Mouse (Mus musculus): ENCODE measurements around the gene Fgd5. TPM values are rescaled to one million over a fixed set of nuclear protein-coding genes. Genes with fewer than 3 reads are reported as not detected.

Gene Fgd5
- total and polyA plus RNA-seq, 2 experiments from 2014 or later = 8.1 to 13.8 TPM

DNA sequence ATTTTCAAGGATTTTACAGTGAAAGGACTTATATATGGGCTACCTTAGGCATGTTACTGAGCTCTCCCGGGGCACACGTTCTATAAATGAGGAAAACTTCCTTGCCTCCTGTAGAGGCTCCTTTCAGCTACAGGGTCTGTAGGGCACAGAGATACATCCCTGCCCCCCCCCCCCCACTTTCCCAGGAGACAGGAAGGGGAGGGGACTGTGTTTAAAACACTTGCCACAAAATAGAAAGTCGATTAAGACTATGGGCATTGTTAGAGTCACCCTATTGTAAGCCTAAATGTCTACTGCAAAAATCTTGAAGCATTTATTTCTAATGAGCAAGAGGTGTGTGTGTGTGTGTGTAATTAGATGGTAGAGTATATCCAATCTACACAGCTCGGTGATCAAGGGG, 111.8 kb downstream of the Fgd5 start:
- 0% methylated on average over 4 of the region's 4 CpGs for WGBS
- ATAC-seq (ENCODE audit: low FRiP score) (no peak), DNase-seq (ENCODE audit: low spot score) (no peak)
- peak overlapping the region; percentile 69 for H3K4me2 ChIP-seq (ENCODE audit: low read depth, low read length, poor library complexity, severe bottlenecking)
- no peaks in the 10 kb centered on the region for H3K9me3 ChIP-seq (ENCODE audit: low read length)
- H3K27ac ChIP-seq (ENCODE audit: low read depth, low read length) = peak overlapping the region; percentile 100
- H3K27me3 ChIP-seq (ENCODE audit: insufficient read depth, low read length) = no peaks in the 10 kb centered on the region
- TF ChIP-seq CTCF (IDR thresholded peaks at IDR 0.05) = no peak
- H3K4me1 ChIP-seq (ENCODE audit: insufficient read depth, low read length) = peaks cover 9% of the 10 kb centered on the region; the same call in 1 of the 2 replicates
- no peaks in the 10 kb centered on the region for H3K36me3 ChIP-seq (ENCODE audit: insufficient read depth, low read length)
- H3K9ac ChIP-seq (replicated peaks; ENCODE audit: low read length, poor library complexity, severe bottlenecking) = peak overlapping the region; percentile 97
- peak overlapping the region; percentile 97 for H3K4me3 ChIP-seq (ENCODE audit: low read depth, low read length)

DNA sequence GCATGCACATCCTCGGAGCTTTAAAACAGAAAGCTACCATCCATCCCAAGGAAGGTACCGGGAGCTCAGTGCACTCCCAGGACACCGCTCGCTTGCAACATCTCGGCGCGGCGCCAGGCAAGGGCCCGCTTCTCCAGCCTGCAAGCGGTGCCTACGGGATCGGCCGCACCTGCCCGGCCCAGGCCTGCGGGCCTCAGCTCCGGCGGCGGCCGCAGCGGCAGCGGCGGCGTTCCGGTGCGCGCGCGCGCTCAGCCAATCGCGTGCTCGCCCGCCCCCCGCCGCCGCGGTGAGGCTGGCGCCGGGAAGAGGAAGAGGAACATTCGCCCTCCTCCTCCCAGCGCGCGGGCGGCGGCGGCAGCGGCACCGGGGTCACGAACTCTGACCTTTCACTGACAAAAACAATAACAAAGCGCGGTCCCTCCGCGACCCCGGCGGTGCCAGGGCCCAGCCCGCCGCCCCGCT, 112.5 kb downstream of the Fgd5 start, which contains the start of gene Nr2c2:
Nr2c2 (plus strand) TSS at position 261 of the 462 bp plus-strand sequence.
- H3K4me3 ChIP-seq (ENCODE audit: low read depth, low read length) = peak within 1 kb of the TSS; percentile 97
- peak within 1 kb of the TSS; percentile 69 for H3K4me2 ChIP-seq (ENCODE audit: low read depth, low read length, poor library complexity, severe bottlenecking)
- no peaks in the 10 kb centered on the region for H3K36me3 ChIP-seq (ENCODE audit: insufficient read depth, low read length)
- H3K9me3 ChIP-seq (ENCODE audit: low read length) = no peaks in the 10 kb centered on the region
- H3K9ac ChIP-seq (replicated peaks; ENCODE audit: low read length, poor library complexity, severe bottlenecking) = peak within 1 kb of the TSS; percentile 97
- H3K27ac ChIP-seq (ENCODE audit: low read depth, low read length) = peak within 1 kb of the TSS; percentile 100
- DNase-seq (ENCODE audit: low spot score) = peak; percentile 83
- TF ChIP-seq CTCF (IDR thresholded peaks at IDR 0.05) = no peak
- under 1% methylated on average over 33 of the region's 58 CpGs for WGBS
- no peaks in the 10 kb centered on the region for H3K27me3 ChIP-seq (ENCODE audit: insufficient read depth, low read length)
- H3K4me1 ChIP-seq (ENCODE audit: insufficient read depth, low read length) = peaks cover 9% of the 10 kb centered on the region; the same call in 1 of the 2 replicates
- peak; percentile 74 for ATAC-seq (ENCODE audit: low FRiP score)

DNA sequence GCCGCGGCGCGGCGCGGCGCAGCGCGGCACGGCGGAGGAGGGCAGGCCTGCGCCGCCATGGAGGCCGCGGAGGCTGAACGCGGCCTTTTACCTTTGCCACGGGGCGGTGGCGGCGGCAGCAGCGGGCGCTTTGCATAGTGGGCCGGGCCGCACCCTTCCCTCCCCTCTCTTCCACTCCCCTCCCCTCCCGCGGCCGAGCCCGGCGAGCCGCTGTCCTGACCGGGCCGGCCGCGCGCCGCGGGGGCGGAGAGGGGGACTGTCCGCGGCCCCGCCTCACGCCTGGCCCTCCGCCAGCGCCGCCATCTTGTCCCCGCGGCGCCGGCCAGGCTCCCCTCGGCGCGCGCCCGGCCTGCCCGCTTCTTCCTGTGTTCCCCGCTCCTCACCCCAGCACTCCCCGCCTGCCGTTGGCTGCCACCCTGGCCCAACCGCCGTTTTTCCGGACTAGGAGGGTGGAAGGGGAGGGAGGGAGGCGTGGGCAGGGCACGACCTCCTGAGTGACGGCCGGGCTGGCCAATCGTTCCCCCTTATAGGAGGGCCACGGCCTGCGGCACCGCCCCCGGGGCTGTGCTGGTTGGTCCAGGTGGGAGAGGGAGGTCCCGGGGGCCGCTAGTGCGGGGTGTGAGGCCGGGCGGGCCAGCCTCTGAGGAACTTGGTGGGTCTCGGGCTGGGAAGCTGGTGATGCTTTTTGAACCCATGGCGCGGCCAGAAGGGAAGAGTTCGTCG, 113.2 kb downstream of the Fgd5 start:
- DNase-seq (ENCODE audit: low spot score) = peak; percentile 98
- peak overlapping the region; percentile 69 for H3K4me2 ChIP-seq (ENCODE audit: low read depth, low read length, poor library complexity, severe bottlenecking)
- peak; percentile 98 for ATAC-seq (ENCODE audit: low FRiP score)
- peaks cover 9% of the 10 kb centered on the region; the same call in 1 of the 2 replicates for H3K4me1 ChIP-seq (ENCODE audit: insufficient read depth, low read length)
- no peaks in the 10 kb centered on the region for H3K27me3 ChIP-seq (ENCODE audit: insufficient read depth, low read length)
- TF ChIP-seq CTCF (IDR thresholded peaks at IDR 0.05) = no peak
- H3K9me3 ChIP-seq (ENCODE audit: low read length) = no peaks in the 10 kb centered on the region
- H3K27ac ChIP-seq (ENCODE audit: low read depth, low read length) = peak overlapping the region; percentile 100
- H3K9ac ChIP-seq (replicated peaks; ENCODE audit: low read length, poor library complexity, severe bottlenecking) = peak overlapping the region; percentile 97
- H3K4me3 ChIP-seq (ENCODE audit: low read depth, low read length) = peak overlapping the region; percentile 97
- H3K36me3 ChIP-seq (ENCODE audit: insufficient read depth, low read length) = no peaks in the 10 kb centered on the region
- WGBS = 0% methylated on average over 32 of the region's 81 CpGs

DNA sequence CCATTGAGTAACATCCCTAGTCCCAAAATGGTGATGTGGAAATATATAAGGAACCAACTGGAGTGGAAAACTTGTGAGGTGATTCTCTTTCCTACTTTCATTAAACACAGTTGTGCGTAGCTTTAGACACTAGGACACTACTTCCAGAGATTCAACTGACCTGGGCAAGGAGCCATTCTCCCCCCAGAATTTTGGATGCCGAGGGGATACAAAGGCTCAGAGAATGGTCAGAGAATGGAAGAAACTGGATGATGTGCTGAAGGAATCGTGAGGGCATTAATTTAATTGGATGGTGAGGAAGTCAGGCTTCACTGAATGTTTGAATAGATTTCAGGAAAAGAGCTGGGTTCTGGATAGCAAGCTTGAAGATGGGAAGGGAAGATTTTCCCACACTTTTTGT, 114.1 kb downstream of the Fgd5 start:
- H3K9me3 ChIP-seq (ENCODE audit: low read length) = no peaks in the 10 kb centered on the region
- H3K4me2 ChIP-seq (ENCODE audit: low read depth, low read length, poor library complexity, severe bottlenecking) = peak overlapping the region; percentile 69
- peak overlapping the region; percentile 97 for H3K4me3 ChIP-seq (ENCODE audit: low read depth, low read length)
- TF ChIP-seq CTCF (IDR thresholded peaks at IDR 0.05) = no peak
- H3K36me3 ChIP-seq (ENCODE audit: insufficient read depth, low read length) = no peaks in the 10 kb centered on the region
- H3K4me1 ChIP-seq (ENCODE audit: insufficient read depth, low read length) = peaks cover 9% of the 10 kb centered on the region; the same call in 1 of the 2 replicates
- peak overlapping the region; percentile 97 for H3K9ac ChIP-seq (replicated peaks; ENCODE audit: low read length, poor library complexity, severe bottlenecking)
- ATAC-seq (ENCODE audit: low FRiP score) (no peak), DNase-seq (ENCODE audit: low spot score) (no peak)
- no peaks in the 10 kb centered on the region for H3K27me3 ChIP-seq (ENCODE audit: insufficient read depth, low read length)
- H3K27ac ChIP-seq (ENCODE audit: low read depth, low read length) = peak overlapping the region; percentile 100
- 4% methylated on average over 3 of the region's 3 CpGs for WGBS

DNA sequence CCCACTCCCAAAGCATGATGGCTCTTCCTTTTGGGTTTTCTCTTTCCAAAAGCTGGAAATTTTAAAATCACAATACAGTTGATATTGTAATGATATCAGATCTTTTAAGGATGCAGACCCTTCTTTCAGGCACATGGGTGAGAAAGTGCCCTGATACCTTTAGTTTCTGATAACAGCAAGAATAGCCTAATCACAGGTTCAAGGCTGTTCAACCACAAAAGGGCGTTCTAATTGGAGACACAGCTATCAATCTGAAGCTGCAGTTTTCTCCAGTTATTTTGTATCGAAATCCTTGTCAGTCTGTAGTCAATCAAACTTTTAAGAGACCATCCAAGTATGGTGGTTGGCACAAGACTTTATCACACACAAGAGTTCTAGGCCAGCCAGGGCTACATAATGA, 115.2 kb downstream of the Fgd5 start:
- Histone ChIP-seq H3K27me3 (ENCODE audit: insufficient read depth, low read length) (no peaks in the 10 kb centered on the region), H3K9me3 (ENCODE audit: low read length) (no peaks in the 10 kb centered on the region), H3K36me3 (ENCODE audit: insufficient read depth, low read length) (no peaks in the 10 kb centered on the region), H3K27ac (ENCODE audit: low read depth, low read length) (no peak overlapping the region), H3K9ac (replicated peaks; ENCODE audit: low read length, poor library complexity, severe bottlenecking) (no peak overlapping the region), H3K4me2 (ENCODE audit: low read depth, low read length, poor library complexity, severe bottlenecking) (no peak overlapping the region), H3K4me1 (ENCODE audit: insufficient read depth, low read length) (peaks cover 9% of the 10 kb centered on the region; the same call in 1 of the 2 replicates), H3K4me3 (ENCODE audit: low read depth, low read length) (no peak overlapping the region)
- TF ChIP-seq CTCF (IDR thresholded peaks at IDR 0.05) = no peak
- 90% methylated on average over 2 of the region's 2 CpGs for WGBS
- DNase-seq (ENCODE audit: low spot score) (no peak), ATAC-seq (ENCODE audit: low FRiP score) (no peak)

DNA sequence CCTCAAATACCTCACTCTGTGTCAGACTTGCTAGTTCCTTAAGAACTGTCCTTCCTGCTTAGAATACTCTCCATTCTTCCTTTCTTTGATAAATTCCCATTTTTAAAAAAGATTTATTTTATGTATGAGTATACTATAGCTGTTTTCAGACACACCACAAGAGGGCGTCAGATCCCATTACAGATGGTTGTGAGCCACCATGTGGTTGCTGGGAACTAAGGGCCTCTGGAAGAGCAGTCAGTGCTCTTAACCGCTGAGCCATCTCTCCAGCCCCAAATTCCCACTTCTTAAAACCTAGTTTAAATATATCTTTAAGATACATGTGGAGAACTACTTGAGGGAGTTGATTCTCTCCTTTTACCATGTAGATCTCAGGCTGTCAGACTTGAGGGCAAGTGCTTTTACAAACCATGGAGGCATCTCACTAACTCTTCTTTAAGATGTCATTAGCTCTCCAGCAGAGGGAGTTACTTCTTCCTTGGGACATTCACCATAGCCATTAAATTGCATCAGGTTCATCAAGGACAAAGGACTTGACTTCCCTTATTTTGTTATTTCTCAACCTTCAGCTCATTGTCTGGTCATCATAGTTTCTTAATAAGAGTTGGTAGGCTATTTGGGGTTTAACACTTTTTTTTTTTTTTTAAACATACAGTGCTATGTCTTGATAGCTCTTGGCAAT, 122.1 kb downstream of the Fgd5 start:
- Histone ChIP-seq H3K36me3 (ENCODE audit: insufficient read depth, low read length) (no peaks in the 10 kb centered on the region), H3K4me3 (ENCODE audit: low read depth, low read length) (no peak overlapping the region)
- WGBS = 80% methylated on average over 2 of the region's 2 CpGs

More for the DNA sequence above, 122.1 kb downstream of the Fgd5 start:
- DNase-seq (ENCODE audit: low spot score) (no peak), ATAC-seq (ENCODE audit: low FRiP score) (no peak)
- Histone ChIP-seq H3K9ac (replicated peaks; ENCODE audit: low read length, poor library complexity, severe bottlenecking) (no peak overlapping the region), H3K27me3 (ENCODE audit: insufficient read depth, low read length) (no peaks in the 10 kb centered on the region), H3K4me2 (ENCODE audit: low read depth, low read length, poor library complexity, severe bottlenecking) (no peak overlapping the region), H3K27ac (ENCODE audit: low read depth, low read length) (no peak overlapping the region), H3K4me1 (ENCODE audit: insufficient read depth, low read length) (no peaks in the 10 kb centered on the region), H3K9me3 (ENCODE audit: low read length) (no peaks in the 10 kb centered on the region)
- peak; percentile 29; the same call in 1 of the 2 replicates for TF ChIP-seq CTCF (IDR thresholded peaks at IDR 0.05)

Data from midbrain, postnatal 0 days (tissue).